Comparison of ENCODE assay signal across 10 mouse cellular contexts in the genomic region with DNA sequence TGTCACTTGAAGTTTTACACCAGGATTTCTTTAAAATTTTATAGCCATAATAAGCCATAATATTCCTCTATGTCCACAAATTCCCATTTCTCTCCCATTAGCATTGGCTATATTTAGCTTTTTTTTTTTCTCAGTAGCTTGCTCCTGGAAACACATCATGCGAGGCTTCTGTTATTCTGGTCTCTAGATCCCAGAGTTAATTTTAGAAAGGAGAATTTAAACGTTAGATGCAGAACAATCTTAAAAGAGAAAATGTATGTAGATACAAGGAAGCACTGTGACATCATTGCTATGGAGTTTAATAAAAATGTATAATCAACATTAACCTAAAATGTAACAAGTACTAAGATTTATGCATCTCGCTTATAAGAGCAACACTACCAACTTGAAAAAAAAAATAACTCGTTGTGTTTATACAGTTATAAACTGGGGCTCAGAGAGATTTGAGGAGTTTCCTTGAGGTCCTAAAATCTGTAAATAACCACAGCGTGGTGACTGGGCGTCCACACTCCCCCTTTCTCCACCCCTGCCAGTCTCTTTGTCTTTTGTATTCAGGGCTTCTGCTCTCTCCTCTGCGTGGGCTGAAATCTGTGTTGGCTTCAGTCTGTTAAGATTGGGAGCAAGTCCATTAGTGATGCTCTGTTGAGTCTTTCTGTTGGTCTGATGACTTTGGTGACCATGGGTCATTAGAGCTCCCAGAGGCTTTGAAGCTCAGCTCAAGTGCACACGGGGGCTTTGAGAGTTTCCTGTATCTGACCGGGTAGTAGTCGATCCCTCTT.
DNase-seq lines count a peak whose midpoint lies in the region; ATAC-seq lines count a peak whose summit lies in the region.
"Had no signal": no experiment of that assay in that cellular context is flagged by ENCODE, and none has a peak within 500 bp of the region (broad histone marks: within the 10 kb centered on the region; RNA-seq: fewer than 3 reads in every experiment).

No protein-coding gene starts in this region.

- no peaks in the 10 kb centered on the region for H3K27me3 ChIP-seq in hindbrain, embryonic 13.5 days
- H3K27me3 ChIP-seq: embryonic facial prominence, embryonic 13.5 days; lung, embryonic 15.5 days had no signal

- ATAC-seq in hindbrain, embryonic 13.5 days (ENCODE audit: low FRiP score): peak; percentile 46; the same call in 1 of the 2 replicates

- H3K9ac ChIP-seq in hindbrain, embryonic 13.5 days: no peak overlapping the region
- H3K9ac ChIP-seq: embryonic facial prominence, embryonic 13.5 days; lung, embryonic 15.5 days had no signal

- peak; percentile 73 for DNase-seq in heart, adult 11 months
- DNase-seq in heart, adult 18-20 months: no peak
- DNase-seq in embryo, embryonic 10.5 days (ENCODE audit: low spot score): peak; percentile 64
- DNase-seq in neural tube, embryonic 10.5 days (ENCODE audit: extremely low spot score, low spot score): peak; percentile 37
- DNase-seq in adrenal gland, postnatal 10 days: no peak
- DNase-seq in testis, postnatal 14 days (ENCODE audit: low spot score): no peak
- DNase-seq in gastrocnemius, postnatal 36 days: no peak

- peak overlapping the region; percentile 49 for H3K27ac ChIP-seq in hindbrain, embryonic 13.5 days
- H3K27ac ChIP-seq: embryonic facial prominence, embryonic 13.5 days; lung, embryonic 15.5 days had no signal

- no peaks in the 10 kb centered on the region for H3K9me3 ChIP-seq in hindbrain, embryonic 13.5 days
- H3K9me3 ChIP-seq: embryonic facial prominence, embryonic 13.5 days; lung, embryonic 15.5 days had no signal

- H3K36me3 ChIP-seq in hindbrain, embryonic 13.5 days: no peaks in the 10 kb centered on the region
- H3K36me3 ChIP-seq: embryonic facial prominence, embryonic 13.5 days; lung, embryonic 15.5 days had no signal

- no peak overlapping the region for H3K4me3 ChIP-seq in hindbrain, embryonic 13.5 days
- H3K4me3 ChIP-seq: embryonic facial prominence, embryonic 13.5 days; lung, embryonic 15.5 days had no signal

- no peak overlapping the region for H3K4me2 ChIP-seq in hindbrain, embryonic 13.5 days
- H3K4me2 ChIP-seq: embryonic facial prominence, embryonic 13.5 days; lung, embryonic 15.5 days had no signal

- 13% methylated on average over 10 of the region's 10 CpGs for WGBS in hindbrain, embryonic 13.5 days

- intact Hi-C loops in gastrocnemius, postnatal 36 days (cut with DNase I): no loop called here

- H3K4me1 ChIP-seq in hindbrain, embryonic 13.5 days (replicated peaks): peaks cover 15% of the 10 kb centered on the region
- H3K4me1 ChIP-seq: lung, embryonic 15.5 days had no signal

Comparison
In these comparisons a context has a peak if more than half of its experiments do, and no peak if none do; other contexts are left out.
1. DNase-seq: peak in heart, adult 11 months (single experiment), embryo, embryonic 10.5 days (single experiment) and neural tube, embryonic 10.5 days (single experiment); none in heart, adult 18-20 months (0 of 2), adrenal gland, postnatal 10 days (single experiment), testis, postnatal 14 days (single experiment) and gastrocnemius, postnatal 36 days (0 of 2).